Mouse (Mus musculus) MEL (cell line): ENCODE measurements at regions not wholly inside any gene's neighbourhood (a gene's known extent, or its start where the extent isn't known, plus 50 kb on each side); places are given as distances from the start of the nearest gene placed in this dataset.

Experiments used
- BHLHE40 ChIP-seq: IDR thresholded peaks from 2 replicates; pipeline ENCODE4 v1.6.1; 2012; ENCODE audit warnings: low read depth, mild to moderate bottlenecking, inconsistent platforms, low read length, improper control_type of control experiment, borderline replicate concordance
- CTCF ChIP-seq, 3 experiments: IDR thresholded peaks in 2 of 3; conservative IDR thresholded peaks in 1 of 3; 2 replicates each; pipeline ENCODE4 v1.5.1; 2011 to 2012; ENCODE audit warnings: low read length in 3 of 3, low read depth in 2 of 3, mild to moderate bottlenecking in 2 of 3, improper control_type of control experiment in 1 of 3, inconsistent platforms in 1 of 3, mixed read lengths in 1 of 3, moderate library complexity in 1 of 3; ENCODE audit not compliant: control insufficient read depth in 1 of 3, insufficient read depth in 1 of 3, poor library complexity in 1 of 3, severe bottlenecking in 1 of 3
- EP300 ChIP-seq, 2 experiments: IDR thresholded peaks; 2 replicates each; pipeline ENCODE4 v1.6.1; 2011; ENCODE audit warnings: improper control_type of control experiment in 2 of 2, low read length in 2 of 2, low read depth in 1 of 2, mild to moderate bottlenecking in 1 of 2
- JUND ChIP-seq: IDR thresholded peaks from 2 replicates; pipeline ENCODE4 v1.6.1; 2011; ENCODE audit warnings: low read depth, mild to moderate bottlenecking, improper control_type of control experiment, low read length
- POLR2A ChIP-seq, 2 experiments: IDR thresholded peaks; 2 replicates each; pipeline ENCODE4 v1.6.1; 2011 to 2012; ENCODE audit warnings: low read length in 2 of 2, mild to moderate bottlenecking in 2 of 2, control low read depth in 1 of 2, improper control_type of control experiment in 1 of 2, low read depth in 1 of 2, moderate library complexity in 1 of 2; ENCODE audit not compliant: control insufficient read depth in 1 of 2, insufficient read depth in 1 of 2, poor library complexity in 1 of 2
- RCOR1 ChIP-seq: IDR thresholded peaks from 2 replicates; pipeline ENCODE4 v1.6.1; 2012; ENCODE audit warnings: low read depth, mild to moderate bottlenecking, inconsistent platforms, low read length, improper control_type of control experiment

DNA sequence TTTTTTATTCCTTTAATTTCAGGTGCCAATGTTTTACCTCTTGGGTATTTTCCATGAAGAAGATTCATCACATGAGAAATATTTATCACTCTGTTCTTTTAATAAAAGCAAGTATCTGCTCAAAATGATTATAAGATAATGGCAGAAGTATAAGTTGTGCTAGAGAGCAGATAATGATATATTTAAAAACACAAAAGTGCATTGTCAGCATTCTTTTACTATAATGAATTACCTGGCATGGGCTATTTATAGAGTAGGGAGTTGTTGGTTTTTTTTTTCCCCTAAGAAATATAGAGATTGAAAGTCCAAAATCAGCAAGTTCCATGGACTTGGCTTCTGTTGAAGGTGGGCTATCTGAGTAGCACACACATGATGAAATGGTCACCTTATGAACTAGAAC lies 292.7 kb downstream of the Pou4f1 start:
- no peak for TF ChIP-seq BHLHE40
- TF ChIP-seq POLR2A (IDR thresholded peaks at IDR 0.05; ENCODE audit: control insufficient read depth in 1 of 2, insufficient read depth in 1 of 2, low read depth in 1 of 2, low read length in 2 of 2, poor library complexity in 1 of 2) = no peak
- TF ChIP-seq CTCF (IDR thresholded peaks at IDR 0.05 in 2 of 3, conservative IDR thresholded peaks at IDR 0.05 in 1 of 3; ENCODE audit: control insufficient read depth in 1 of 3, insufficient read depth in 1 of 3, low read depth in 2 of 3, low read length in 3 of 3, poor library complexity in 1 of 3, severe bottlenecking in 1 of 3) = no peak
- no peak for TF ChIP-seq RCOR1
- TF ChIP-seq JUND = no peak
- no peak for TF ChIP-seq EP300 (IDR thresholded peaks at IDR 0.05; ENCODE audit: low read depth in 1 of 2, low read length in 2 of 2)
